Mouse (Mus musculus): ENCODE measurements around the gene 1190005I06Rik. TPM values are rescaled to one million over a fixed set of nuclear protein-coding genes. Genes with fewer than 3 reads are reported as not detected.

The 1190005I06Rik gene
- polyA plus RNA-seq, 1 experiment from 2014 or later = 1.6 TPM

DNA sequence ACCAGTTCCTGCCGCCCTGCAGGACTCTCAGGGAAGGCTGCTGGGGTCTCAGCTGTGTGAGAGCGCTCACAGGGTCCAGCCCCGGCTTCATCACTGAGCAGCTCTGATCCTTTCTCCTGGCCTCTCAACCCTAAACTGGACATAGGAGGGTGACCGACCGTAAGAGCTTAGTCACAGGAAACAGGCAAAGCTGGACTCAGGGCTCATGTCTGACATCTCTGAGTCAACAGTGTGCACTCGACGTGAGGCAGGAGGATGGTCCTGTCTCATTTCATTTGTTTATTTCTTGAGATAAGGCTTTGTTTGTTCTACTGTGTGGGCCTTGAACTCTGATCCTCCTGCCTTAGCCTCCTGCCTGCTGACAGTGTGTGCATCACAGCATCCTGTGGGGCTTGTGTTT is 27.0 kb downstream of the 1190005I06Rik start:
- H3K9me3 ChIP-seq (ENCODE audit: control insufficient read depth, low read length) = no peaks in the 10 kb centered on the region
- 38% methylated on average over 7 of the region's 7 CpGs for WGBS
- no peak overlapping the region for H3K4me3 ChIP-seq (ENCODE audit: low read depth, low read length)
- H3K27ac ChIP-seq (ENCODE audit: low read depth) = no peak overlapping the region
- no peaks in the 10 kb centered on the region for H3K36me3 ChIP-seq (ENCODE audit: control insufficient read depth, insufficient read depth, low read length)
- no peaks in the 10 kb centered on the region for H3K27me3 ChIP-seq (replicated peaks; ENCODE audit: control insufficient read depth, insufficient read depth, low read length)
- H3K4me1 ChIP-seq (replicated peaks; ENCODE audit: control insufficient read depth, insufficient read depth, low read length) = no peaks in the 10 kb centered on the region; the same call in 1 of the 2 replicates
- no peak overlapping the region for H3K4me2 ChIP-seq (ENCODE audit: low read length)
- ATAC-seq (replicated peaks; ENCODE audit: low FRiP score, low TSS enrichment, low read depth) (no peak), DNase-seq (ENCODE audit: low spot score) (no peak)
- no peak overlapping the region for H3K9ac ChIP-seq (ENCODE audit: low read length)

DNA sequence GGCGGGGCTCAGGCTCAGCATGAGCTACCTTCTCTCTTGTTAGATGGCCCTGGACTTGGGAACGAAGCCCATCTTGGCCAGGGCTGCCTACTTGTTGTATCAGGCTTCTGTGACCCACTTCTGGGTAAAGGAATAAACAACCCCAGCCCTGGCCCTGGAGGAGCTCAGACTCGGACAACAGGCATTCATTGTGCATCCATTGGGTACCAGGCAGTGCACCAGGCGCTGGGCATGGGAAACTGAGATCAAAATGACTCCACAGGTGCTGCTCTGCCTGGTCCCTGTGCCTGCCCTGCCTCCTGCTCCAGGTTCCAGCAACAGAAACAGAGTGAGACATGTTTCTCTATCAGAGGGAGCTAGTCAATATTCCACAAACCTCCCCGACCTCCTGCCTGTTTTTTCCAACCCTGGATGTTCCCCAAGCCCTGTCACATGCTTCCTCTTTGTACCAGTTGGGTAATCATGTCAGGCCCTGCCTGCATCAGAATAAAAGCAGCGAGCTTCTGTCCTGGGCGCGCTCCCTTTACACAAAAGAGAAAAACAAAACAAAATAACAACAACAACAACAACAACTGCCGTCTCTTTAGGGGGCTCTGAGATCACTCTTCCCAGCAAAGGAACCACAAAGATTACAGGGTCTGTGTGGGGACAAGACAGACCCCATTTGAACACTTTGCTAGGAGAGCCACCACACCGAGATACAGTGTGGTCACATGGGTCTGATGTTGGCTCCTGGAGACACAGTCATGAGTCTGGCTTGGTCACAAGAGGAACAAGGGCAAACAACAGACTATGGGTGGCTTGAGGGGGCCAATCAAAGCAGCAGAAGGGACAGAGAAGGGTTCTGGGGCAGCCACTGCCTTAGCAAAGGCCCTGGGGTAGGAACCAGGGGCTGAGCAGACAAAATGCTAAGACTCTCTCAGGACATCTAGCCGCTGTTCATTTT is 27.9 kb downstream of the 1190005I06Rik start:
- Histone ChIP-seq H3K4me1 (replicated peaks; ENCODE audit: control insufficient read depth, insufficient read depth, low read length) (no peaks in the 10 kb centered on the region; the same call in 1 of the 2 replicates), H3K9me3 (ENCODE audit: control insufficient read depth, low read length) (no peaks in the 10 kb centered on the region), H3K27me3 (replicated peaks; ENCODE audit: control insufficient read depth, insufficient read depth, low read length) (no peaks in the 10 kb centered on the region), H3K36me3 (ENCODE audit: control insufficient read depth, insufficient read depth, low read length) (no peaks in the 10 kb centered on the region), H3K27ac (ENCODE audit: low read depth) (no peak overlapping the region), H3K4me2 (ENCODE audit: low read length) (no peak overlapping the region), H3K4me3 (ENCODE audit: low read depth, low read length) (no peak overlapping the region), H3K9ac (ENCODE audit: low read length) (no peak overlapping the region)
- DNase-seq (ENCODE audit: low spot score) (no peak), ATAC-seq (replicated peaks; ENCODE audit: low FRiP score, low TSS enrichment, low read depth) (no peak)
- 69% methylated on average over 11 of the region's 11 CpGs for WGBS

DNA sequence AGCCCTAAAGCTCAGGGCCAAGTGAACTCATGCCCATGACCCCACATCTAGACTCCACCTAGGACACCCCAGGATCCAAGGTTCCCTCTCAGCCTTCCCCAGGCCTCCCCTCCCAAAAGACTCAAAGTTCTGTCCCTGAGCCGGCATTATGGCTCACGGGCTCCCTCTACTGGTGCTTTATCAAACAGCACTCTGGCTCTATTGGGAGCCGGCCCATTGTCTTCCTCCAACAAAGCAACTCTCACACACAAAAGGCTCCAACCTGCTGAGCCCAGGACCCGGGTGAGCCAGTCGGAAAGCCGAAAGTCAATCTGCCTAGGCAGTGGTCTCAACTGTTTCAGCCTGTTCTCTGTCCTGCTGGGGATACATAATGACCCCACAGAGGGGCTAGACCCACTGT is 29.3 kb downstream of the 1190005I06Rik start:
- ATAC-seq (replicated peaks; ENCODE audit: low FRiP score, low TSS enrichment, low read depth) (peak; percentile 57; the same call in 1 of the 2 replicates), DNase-seq (ENCODE audit: low spot score) (peak; percentile 92)
- Histone ChIP-seq H3K4me2 (ENCODE audit: low read length) (no peak overlapping the region), H3K9me3 (ENCODE audit: control insufficient read depth, low read length) (no peaks in the 10 kb centered on the region), H3K36me3 (ENCODE audit: control insufficient read depth, insufficient read depth, low read length) (no peaks in the 10 kb centered on the region), H3K9ac (ENCODE audit: low read length) (no peak overlapping the region), H3K4me1 (replicated peaks; ENCODE audit: control insufficient read depth, insufficient read depth, low read length) (no peaks in the 10 kb centered on the region; the same call in 1 of the 2 replicates), H3K27me3 (replicated peaks; ENCODE audit: control insufficient read depth, insufficient read depth, low read length) (no peaks in the 10 kb centered on the region), H3K27ac (ENCODE audit: low read depth) (no peak overlapping the region), H3K4me3 (ENCODE audit: low read depth, low read length) (no peak overlapping the region)
- WGBS = 1% methylated on average over 6 of the region's 6 CpGs

DNA sequence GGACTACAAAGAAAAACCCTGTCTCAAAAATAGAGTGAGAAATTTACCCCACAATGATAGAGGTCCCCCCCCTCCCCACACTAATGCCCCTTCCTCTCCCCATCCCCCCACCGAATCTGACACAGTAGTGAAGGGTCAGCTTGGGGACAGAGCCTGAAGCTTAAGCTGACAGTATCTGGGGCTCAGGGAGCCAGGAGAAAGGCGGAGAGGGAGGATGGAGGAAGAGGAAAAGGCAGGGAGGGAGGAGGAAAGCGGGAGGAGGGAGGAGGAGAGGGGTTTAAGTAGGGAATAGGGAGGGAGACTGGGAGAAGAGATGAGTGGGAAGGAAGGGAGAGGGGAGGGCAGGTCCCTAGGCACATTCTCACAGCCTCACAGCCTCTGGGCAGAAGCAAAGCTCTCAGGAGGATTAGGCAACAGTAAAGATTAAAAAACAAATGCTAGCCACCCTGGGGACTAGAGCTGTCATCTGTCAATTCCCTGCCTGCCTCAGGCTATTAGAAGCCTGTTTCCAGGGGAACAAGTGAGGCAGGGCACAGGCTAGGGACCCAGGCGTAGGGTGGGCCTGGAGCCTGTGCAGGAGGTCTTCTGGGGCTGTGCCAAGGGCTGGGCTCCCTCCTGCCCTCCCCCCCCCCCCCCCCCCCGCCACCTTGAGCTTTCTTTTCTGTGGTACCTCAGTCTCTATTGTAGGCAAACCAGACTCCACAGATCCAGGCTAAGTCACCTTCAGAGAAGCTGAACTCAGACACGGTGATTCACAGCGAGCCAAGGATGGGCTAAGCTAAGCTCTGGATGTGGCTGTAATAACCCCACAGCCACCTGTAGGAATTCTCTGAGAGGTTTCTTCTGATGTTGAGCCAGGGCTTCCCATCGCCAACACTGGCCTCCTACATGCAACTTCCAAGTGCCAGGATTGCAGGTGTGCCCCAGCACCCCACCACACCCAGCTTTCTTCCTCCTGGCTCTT is 30.5 kb downstream of the 1190005I06Rik start:
- Histone ChIP-seq H3K4me2 (ENCODE audit: low read length) (no peak overlapping the region), H3K27ac (ENCODE audit: low read depth) (no peak overlapping the region), H3K4me3 (ENCODE audit: low read depth, low read length) (no peak overlapping the region), H3K9me3 (ENCODE audit: control insufficient read depth, low read length) (no peaks in the 10 kb centered on the region), H3K4me1 (replicated peaks; ENCODE audit: control insufficient read depth, insufficient read depth, low read length) (no peaks in the 10 kb centered on the region; the same call in 1 of the 2 replicates), H3K9ac (ENCODE audit: low read length) (no peak overlapping the region), H3K36me3 (ENCODE audit: control insufficient read depth, insufficient read depth, low read length) (no peaks in the 10 kb centered on the region), H3K27me3 (replicated peaks; ENCODE audit: control insufficient read depth, insufficient read depth, low read length) (no peaks in the 10 kb centered on the region)
- DNase-seq (ENCODE audit: low spot score) (no peak), ATAC-seq (replicated peaks; ENCODE audit: low FRiP score, low TSS enrichment, low read depth) (no peak)
- 48% methylated on average over 7 of the region's 8 CpGs for WGBS

DNA sequence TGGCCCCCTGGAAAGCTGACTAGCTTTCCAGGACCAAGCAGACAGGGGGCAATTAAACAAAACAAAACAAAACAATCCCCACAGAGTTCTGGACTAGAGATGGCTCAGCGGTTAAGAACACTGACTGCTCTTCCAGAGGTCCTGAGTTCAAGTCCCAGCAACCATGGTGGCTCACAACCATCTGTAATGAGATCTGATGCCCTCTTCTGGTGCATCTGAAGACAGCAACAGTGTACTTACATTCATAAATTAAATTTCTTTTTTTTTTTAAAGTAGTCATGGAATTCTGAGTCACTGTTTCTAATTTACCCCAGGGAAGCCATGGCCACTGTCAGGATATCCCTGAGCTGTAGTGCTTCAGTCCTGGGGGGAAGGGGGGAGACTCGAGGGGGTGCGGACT is 32.9 kb downstream of the 1190005I06Rik start:
- Histone ChIP-seq H3K27me3 (replicated peaks; ENCODE audit: control insufficient read depth, insufficient read depth, low read length) (no peaks in the 10 kb centered on the region), H3K9me3 (ENCODE audit: control insufficient read depth, low read length) (no peaks in the 10 kb centered on the region), H3K4me1 (replicated peaks; ENCODE audit: control insufficient read depth, insufficient read depth, low read length) (no peaks in the 10 kb centered on the region; the same call in 1 of the 2 replicates), H3K4me3 (ENCODE audit: low read depth, low read length) (no peak overlapping the region), H3K9ac (ENCODE audit: low read length) (no peak overlapping the region), H3K4me2 (ENCODE audit: low read length) (no peak overlapping the region), H3K27ac (ENCODE audit: low read depth) (no peak overlapping the region), H3K36me3 (ENCODE audit: control insufficient read depth, insufficient read depth, low read length) (no peaks in the 10 kb centered on the region)
- 91% methylated on average over 3 of the region's 3 CpGs for WGBS
- ATAC-seq (replicated peaks; ENCODE audit: low FRiP score, low TSS enrichment, low read depth) = no peak
- DNase-seq (ENCODE audit: low spot score) = no peak

DNA sequence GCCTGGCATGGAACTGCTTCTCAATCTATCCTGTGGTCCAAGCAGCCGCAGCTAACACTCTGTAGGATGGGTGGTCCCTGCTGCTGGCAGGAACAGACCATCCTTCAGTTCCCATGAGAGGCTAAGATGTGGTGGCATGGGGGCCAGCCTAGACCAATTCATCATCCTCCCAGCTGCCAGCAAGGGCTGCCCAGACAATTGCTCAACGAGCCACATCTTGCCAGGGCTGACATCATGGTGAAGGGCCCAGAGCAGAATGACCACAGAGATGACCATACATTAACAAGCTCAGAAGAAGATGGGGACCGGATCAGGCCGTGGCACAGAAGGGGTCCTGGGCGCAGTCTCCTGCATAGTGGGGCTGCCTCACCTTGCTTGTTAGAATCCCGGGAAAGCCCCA is 36.6 kb downstream of the 1190005I06Rik start:
- no peak overlapping the region for H3K27ac ChIP-seq (ENCODE audit: low read depth)
- no peak overlapping the region for H3K9ac ChIP-seq (ENCODE audit: low read length)
- no peak overlapping the region for H3K4me3 ChIP-seq (ENCODE audit: low read depth, low read length)
- H3K9me3 ChIP-seq (ENCODE audit: control insufficient read depth, low read length) = no peaks in the 10 kb centered on the region
- ATAC-seq (replicated peaks; ENCODE audit: low FRiP score, low TSS enrichment, low read depth) (no peak), DNase-seq (ENCODE audit: low spot score) (no peak)
- H3K36me3 ChIP-seq (ENCODE audit: control insufficient read depth, insufficient read depth, low read length) = no peaks in the 10 kb centered on the region
- no peak overlapping the region for H3K4me2 ChIP-seq (ENCODE audit: low read length)
- WGBS = 83% methylated on average over 6 of the region's 6 CpGs
- no peaks in the 10 kb centered on the region for H3K27me3 ChIP-seq (replicated peaks; ENCODE audit: control insufficient read depth, insufficient read depth, low read length)
- H3K4me1 ChIP-seq (replicated peaks; ENCODE audit: control insufficient read depth, insufficient read depth, low read length) = no peaks in the 10 kb centered on the region

DNA sequence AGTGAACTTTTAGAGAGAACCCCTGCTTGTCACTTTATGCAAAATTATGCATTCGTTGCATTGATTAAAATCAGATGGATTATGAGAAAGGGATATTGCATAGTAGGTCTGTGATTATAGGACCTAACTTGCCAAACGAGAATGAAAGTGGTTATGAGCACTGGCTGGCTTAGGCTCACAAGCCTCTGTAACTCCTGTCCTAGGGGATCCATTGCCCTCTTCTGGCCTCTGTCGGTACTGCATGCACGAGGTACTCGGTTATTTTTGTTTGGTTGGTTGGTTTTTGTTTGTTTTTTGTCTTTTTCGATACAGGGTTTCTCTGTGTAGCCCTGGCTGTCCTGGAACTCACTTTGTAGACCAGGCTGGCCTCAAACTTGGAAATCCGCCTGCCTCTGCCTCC is 39.5 kb downstream of the 1190005I06Rik start:
- H3K9ac ChIP-seq (ENCODE audit: low read length) = no peak overlapping the region
- no peak overlapping the region for H3K4me3 ChIP-seq (ENCODE audit: low read depth, low read length)
- H3K36me3 ChIP-seq (ENCODE audit: control insufficient read depth, insufficient read depth, low read length) = no peaks in the 10 kb centered on the region
- 21% methylated on average over 7 of the region's 7 CpGs for WGBS
- ATAC-seq (replicated peaks; ENCODE audit: low FRiP score, low TSS enrichment, low read depth) (0 out of 2 replicates have a peak, but pooled peaks have one; percentile 29), DNase-seq (ENCODE audit: low spot score) (peak; percentile 89)
- no peaks in the 10 kb centered on the region for H3K9me3 ChIP-seq (ENCODE audit: control insufficient read depth, low read length)
- H3K4me2 ChIP-seq (ENCODE audit: low read length) = no peak overlapping the region
- no peaks in the 10 kb centered on the region for H3K4me1 ChIP-seq (replicated peaks; ENCODE audit: control insufficient read depth, insufficient read depth, low read length)
- no peaks in the 10 kb centered on the region for H3K27me3 ChIP-seq (replicated peaks; ENCODE audit: control insufficient read depth, insufficient read depth, low read length)
- no peak overlapping the region for H3K27ac ChIP-seq (ENCODE audit: low read depth)

DNA sequence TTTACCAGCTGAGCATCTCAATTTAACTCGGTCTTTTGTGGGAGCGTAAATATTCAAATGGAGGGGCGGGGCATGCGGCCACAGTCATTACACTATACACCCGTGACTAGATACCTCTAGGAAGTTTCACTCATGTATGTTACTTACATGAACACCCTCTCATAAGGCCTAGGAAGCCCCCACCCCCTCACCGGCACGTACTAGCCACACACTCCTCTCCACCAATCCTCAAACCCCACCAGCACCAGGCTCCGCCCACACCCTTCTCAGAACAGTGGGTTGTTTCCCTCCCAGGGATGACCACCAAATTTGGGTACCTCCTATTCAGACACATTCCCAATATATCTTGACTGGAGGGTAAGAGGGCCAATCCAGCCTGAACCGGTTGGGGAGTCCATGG is 40.0 kb downstream of the 1190005I06Rik start:
- no peak overlapping the region for H3K4me2 ChIP-seq (ENCODE audit: low read length)
- no peaks in the 10 kb centered on the region for H3K4me1 ChIP-seq (replicated peaks; ENCODE audit: control insufficient read depth, insufficient read depth, low read length)
- 81% methylated on average over 9 of the region's 9 CpGs for WGBS
- no peak overlapping the region for H3K27ac ChIP-seq (ENCODE audit: low read depth)
- no peak overlapping the region for H3K9ac ChIP-seq (ENCODE audit: low read length)
- no peaks in the 10 kb centered on the region for H3K36me3 ChIP-seq (ENCODE audit: control insufficient read depth, insufficient read depth, low read length)
- H3K4me3 ChIP-seq (ENCODE audit: low read depth, low read length) = no peak overlapping the region
- H3K9me3 ChIP-seq (ENCODE audit: control insufficient read depth, low read length) = no peaks in the 10 kb centered on the region
- DNase-seq (ENCODE audit: low spot score) = no peak
- ATAC-seq (replicated peaks; ENCODE audit: low FRiP score, low TSS enrichment, low read depth) = no peak
- H3K27me3 ChIP-seq (replicated peaks; ENCODE audit: control insufficient read depth, insufficient read depth, low read length) = no peaks in the 10 kb centered on the region
